Mouse (Mus musculus): ENCODE data around the gene Mettl6. TPM values are rescaled to one million over a fixed set of nuclear protein-coding genes. Genes with fewer than 3 reads are reported as not detected.

Gene Mettl6
- polyA plus RNA-seq, 1 experiment from 2014 or later, result 57.6 TPM

DNA sequence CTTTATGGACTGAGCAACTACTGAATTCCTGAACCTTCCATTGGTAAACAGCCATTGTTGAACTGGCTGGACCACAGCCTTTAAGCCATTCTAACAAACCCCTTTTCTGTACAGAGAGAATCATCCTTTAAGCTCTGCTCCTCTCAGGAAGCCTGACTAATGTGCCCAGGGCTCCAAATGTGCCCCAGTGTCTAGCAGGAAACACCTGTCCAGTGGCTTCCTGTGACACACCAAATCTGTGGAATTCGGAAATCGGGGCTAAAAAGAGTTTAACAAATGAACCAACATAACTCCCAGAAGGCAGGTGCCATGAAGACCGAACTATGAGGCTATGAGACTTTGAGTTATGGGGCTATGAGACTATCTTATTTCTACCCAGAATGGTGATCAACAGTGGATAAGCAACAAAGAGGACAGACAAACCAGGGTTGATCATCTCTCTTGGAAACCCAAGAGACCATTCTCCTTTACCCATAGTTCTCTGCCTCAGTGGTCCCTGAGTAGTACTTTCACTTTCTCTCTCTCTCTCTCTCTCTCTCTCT, 63.0 kb downstream of the Mettl6 start:
- Histone ChIP-seq H3K36me3 (ENCODE audit: control insufficient read depth, insufficient read depth, low read length) (peaks cover 15% of the 10 kb centered on the region), H3K27me3 (replicated peaks; ENCODE audit: control insufficient read depth, insufficient read depth, low read length) (no peaks in the 10 kb centered on the region), H3K4me3 (ENCODE audit: low read depth, low read length) (no peak overlapping the region), H3K9ac (ENCODE audit: low read length) (no peak overlapping the region), H3K9me3 (replicated peaks; ENCODE audit: control insufficient read depth, low read length) (no peaks in the 10 kb centered on the region), H3K4me2 (ENCODE audit: low read length) (no peak overlapping the region), H3K27ac (ENCODE audit: low read depth, low read length) (no peak overlapping the region), H3K4me1 (ENCODE audit: control insufficient read depth, insufficient read depth, low read length) (peaks cover 8% of the 10 kb centered on the region; the same call in 1 of the 2 replicates)
- DNase-seq (ENCODE audit: low spot score), result no peak
- no peak for ATAC-seq
- WGBS, result 81% methylated on average over 3 of the region's 3 CpGs

DNA sequence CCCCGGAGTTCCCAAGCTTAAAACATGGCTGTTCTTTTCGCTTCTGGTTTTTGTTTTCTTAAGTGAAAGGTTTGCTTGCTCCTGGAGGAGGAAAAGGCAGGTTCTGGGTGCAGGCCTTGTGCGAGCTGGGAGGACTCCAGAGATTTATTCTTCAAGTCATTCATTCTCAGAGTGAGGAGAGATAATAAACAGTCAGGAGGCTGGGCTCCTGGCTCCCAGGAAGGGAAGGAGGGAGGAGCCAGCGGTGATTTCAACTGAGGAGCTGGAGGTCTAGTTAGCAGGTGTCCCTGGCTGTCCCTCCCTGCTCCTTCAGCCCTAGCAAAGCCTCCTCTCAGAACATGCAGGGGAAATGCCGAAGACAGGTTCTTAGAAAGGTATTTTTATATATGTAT, 65.8 kb downstream of the Mettl6 start:
- Histone ChIP-seq H3K27ac (ENCODE audit: low read depth, low read length) (no peak overlapping the region), H3K4me1 (ENCODE audit: control insufficient read depth, insufficient read depth, low read length) (0 out of 2 replicates have a peak, but pooled peaks cover 4% of the 10 kb centered on the region), H3K27me3 (replicated peaks; ENCODE audit: control insufficient read depth, insufficient read depth, low read length) (no peaks in the 10 kb centered on the region), H3K9ac (ENCODE audit: low read length) (no peak overlapping the region), H3K4me3 (ENCODE audit: low read depth, low read length) (no peak overlapping the region), H3K9me3 (replicated peaks; ENCODE audit: control insufficient read depth, low read length) (no peaks in the 10 kb centered on the region), H3K4me2 (ENCODE audit: low read length) (no peak overlapping the region), H3K36me3 (ENCODE audit: control insufficient read depth, insufficient read depth, low read length) (peaks cover 15% of the 10 kb centered on the region)
- DNase-seq (ENCODE audit: low spot score) (no peak), ATAC-seq (no peak)
- 51% methylated on average over 5 of the region's 5 CpGs for WGBS

DNA sequence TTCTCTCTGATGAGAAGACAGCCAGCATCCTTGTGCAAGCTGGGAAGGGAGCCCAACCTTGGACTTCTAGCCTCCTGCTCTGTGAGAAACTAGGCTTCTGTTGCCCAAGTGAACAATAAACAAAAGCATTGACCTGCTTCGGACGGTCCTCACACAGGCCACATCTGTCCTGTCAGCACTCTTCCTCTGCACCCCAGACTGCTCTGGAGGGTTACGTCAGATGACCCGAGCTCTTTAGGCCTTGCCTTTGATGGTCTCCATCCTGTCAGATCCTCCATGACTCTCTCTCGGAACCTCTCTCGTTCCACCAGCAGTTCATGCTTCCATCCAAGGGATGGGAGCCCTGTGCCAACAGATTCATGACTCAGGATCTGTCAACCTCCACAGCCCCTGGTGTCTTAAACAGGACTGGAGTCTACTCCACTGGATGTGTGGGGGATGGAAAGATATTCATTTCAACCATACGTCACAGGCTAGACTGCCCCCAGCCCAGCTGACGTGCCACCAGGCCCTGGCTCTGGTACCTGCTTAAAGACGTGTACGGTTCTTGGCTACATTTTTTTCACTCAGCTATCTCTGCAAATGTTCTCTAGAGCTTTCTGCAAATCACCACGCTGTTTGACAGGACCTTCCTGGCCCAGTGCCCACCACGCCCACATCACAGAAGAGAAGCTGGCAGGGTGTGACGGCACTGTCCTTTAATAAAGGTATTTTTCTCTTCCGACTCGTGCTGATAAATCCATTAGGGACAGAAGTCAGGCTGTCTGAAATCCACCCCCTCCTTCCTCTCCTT, 66.4 kb downstream of the Mettl6 start:
- no peak for ATAC-seq
- H3K27me3 ChIP-seq (replicated peaks; ENCODE audit: control insufficient read depth, insufficient read depth, low read length), result no peaks in the 10 kb centered on the region
- no peak overlapping the region for H3K9ac ChIP-seq (ENCODE audit: low read length)
- no peak overlapping the region for H3K4me2 ChIP-seq (ENCODE audit: low read length)
- H3K27ac ChIP-seq (ENCODE audit: low read depth, low read length), result no peak overlapping the region
- H3K9me3 ChIP-seq (replicated peaks; ENCODE audit: control insufficient read depth, low read length), result no peaks in the 10 kb centered on the region
- H3K36me3 ChIP-seq (ENCODE audit: control insufficient read depth, insufficient read depth, low read length), result peaks cover 15% of the 10 kb centered on the region
- H3K4me3 ChIP-seq (ENCODE audit: low read depth, low read length), result no peak overlapping the region
- peaks cover 3% of the 10 kb centered on the region; the same call in 1 of the 2 replicates for H3K4me1 ChIP-seq (ENCODE audit: control insufficient read depth, insufficient read depth, low read length)
- peak; percentile 32 for DNase-seq (ENCODE audit: low spot score)
- WGBS, result 67% methylated on average over 15 of the region's 15 CpGs

Other genes starting within 250 kb of the Mettl6 start
- 11.6 and 13.2 TPM in 2 replicates for gene Phf7, start 243.7 kb downstream of the Mettl6 start, polyA plus RNA-seq (2014; fragmentation: Nextera tagmentation; extraction: Ambion mirVana)
- 93.9 and 105 TPM in 2 replicates for gene Bap1, start 243.6 kb downstream of the Mettl6 start, polyA plus RNA-seq (2014; fragmentation: Nextera tagmentation; extraction: Ambion mirVana)
- gene Dnah1, start 171.1 kb downstream of the Mettl6 start, polyA plus RNA-seq (2014; fragmentation: Nextera tagmentation; extraction: Ambion mirVana), result 3.8 and 4.2 TPM in 2 replicates
- gene Capn7, start 158.4 kb downstream of the Mettl6 start, polyA plus RNA-seq (2014; fragmentation: Nextera tagmentation; extraction: Ambion mirVana), result 61.9 and 69.2 TPM in 2 replicates
- 33.9 and 44.8 TPM in 2 replicates for gene Sh3bp5, start 59.0 kb downstream of the Mettl6 start, polyA plus RNA-seq (2014; fragmentation: Nextera tagmentation; extraction: Ambion mirVana)
- gene Eaf1, start 641 bp downstream of the Mettl6 start, polyA plus RNA-seq (2014; fragmentation: Nextera tagmentation; extraction: Ambion mirVana), result 9.7 and 10.1 TPM in 2 replicates
- 0.08 TPM in 1 of 2 replicates, not detected in the other for gene Colq, start 96.3 kb upstream of the Mettl6 start, polyA plus RNA-seq (2014; fragmentation: Nextera tagmentation; extraction: Ambion mirVana)
- gene Gm49387, start 145.8 kb upstream of the Mettl6 start, polyA plus RNA-seq (2014; fragmentation: Nextera tagmentation; extraction: Ambion mirVana), result not detected in 2 replicates
- gene Btd, start 146.0 kb upstream of the Mettl6 start, polyA plus RNA-seq (2014; fragmentation: Nextera tagmentation; extraction: Ambion mirVana), result 17.3 and 19.0 TPM in 2 replicates
- 10.2 and 13.0 TPM in 2 replicates for gene Hacl1, start 146.2 kb upstream of the Mettl6 start, polyA plus RNA-seq (2014; fragmentation: Nextera tagmentation; extraction: Ambion mirVana)

Data from forebrain, embryonic 14.5 days (tissue).